Mouse (Mus musculus) forebrain, postnatal 0 days (tissue): Measurements from ENCODE around the gene Ccdc170. TPM values are rescaled to one million over a fixed set of nuclear protein-coding genes. Genes with fewer than 3 reads are reported as not detected.

Experiments
- ATAC-seq: fragments of 200-750 bp; cut with Nextera tagmentation; 2 replicates; pipeline ENCODE4 v1.8.0; 2017; ENCODE audit warnings: mild to moderate bottlenecking, moderate library complexity
- DNase-seq: peaks from one replicate; pipeline ENCODE4 v3.0.0-alpha.2; 2015
- H3K27ac ChIP-seq: fragments of 300-500 bp; sonication (generic); 2 replicates; pipeline ENCODE4 v1.5.1; 2014; ENCODE audit warnings: low read depth, mild to moderate bottlenecking, antibody characterized with exemption, low read length, moderate library complexity, mixed read lengths
- H3K27me3 ChIP-seq: fragments of 300-500 bp; sonication (generic); 2 replicates; pipeline ENCODE4 v1.6.1; 2014; ENCODE audit warnings: mild to moderate bottlenecking, low read length, mixed read lengths; ENCODE audit not compliant: insufficient read depth
- H3K36me3 ChIP-seq: fragments of 300-500 bp; sonication (generic); 2 replicates; pipeline ENCODE4 v1.6.1; 2014; ENCODE audit warnings: mild to moderate bottlenecking, moderate library complexity; ENCODE audit not compliant: insufficient read depth
- H3K4me1 ChIP-seq: fragments of 300-500 bp; sonication (generic); 2 replicates; pipeline ENCODE4 v1.6.1; 2014; ENCODE audit warnings: antibody characterized with exemption; ENCODE audit not compliant: insufficient read depth
- H3K4me2 ChIP-seq: fragments of 300-500 bp; sonication (generic); 2 replicates; pipeline ENCODE4 v1.6.1; 2014; ENCODE audit warnings: low read depth, mild to moderate bottlenecking, moderate library complexity
- H3K4me3 ChIP-seq: fragments of 300-500 bp; sonication (generic); 2 replicates; pipeline ENCODE4 v1.5.1; 2014; ENCODE audit warnings: low read depth, low read length, mixed read lengths
- H3K9ac ChIP-seq: fragments of 300-500 bp; sonication (generic); 2 replicates; pipeline ENCODE4 v1.6.1; 2014; ENCODE audit warnings: mild to moderate bottlenecking
- H3K9me3 ChIP-seq: fragments of 300-500 bp; sonication (generic); 2 replicates; pipeline ENCODE4 v1.6.1; 2016; ENCODE audit warnings: low read length
- CTCF ChIP-seq: sonication (generic); IDR thresholded peaks from 2 replicates; pipeline ENCODE4 v1.5.1; 2016; ENCODE audit warnings: antibody characterized with exemption, control low read depth, low read depth
- WGBS: fragments of 180-500 bp; shearing (Covaris S2); extraction: QIAGEN DNeasy Blood & Tissue Kit; methylation state at CpG from one replicate; pipeline ENCODE4 v1.1.7; 2014; 5-methylcytosine and 5-hydroxymethylcytosine counted together
- polyA plus RNA-seq: library from polyadenylated mRNA; unstranded; fragments of >200 nt; fragmentation: Nextera tagmentation; extraction: Ambion mirVana; gene quantifications from 2 replicates; pipeline ENCODE4 v1.2.1, GENCODE M21; 2015
- total RNA-seq: library from RNA; depleted of rRNA; stranded (reverse); fragments of >200 nt; gene quantifications from 2 replicates; pipeline ENCODE4 v1.2.3, GENCODE M21; 2014

The Ccdc170 gene
- total and polyA plus RNA-seq, 2 experiments from 2014 or later, result 0.62 to 1.4 TPM

GRCm38 (mm10) chr10:4571304-4571703 lies 89.0 kb downstream of the Ccdc170 start:
- Histone ChIP-seq H3K4me2 (no peak overlapping the region), H3K4me3 (no peak overlapping the region), H3K4me1 (no peaks in the 10 kb centered on the region), H3K9me3 (no peaks in the 10 kb centered on the region), H3K27ac (no peak overlapping the region), H3K27me3 (no peaks in the 10 kb centered on the region), H3K9ac (no peak overlapping the region), H3K36me3 (no peaks in the 10 kb centered on the region)
- 61% methylated on average over 4 of the region's 4 CpGs for WGBS
- ATAC-seq (peak; percentile 89), DNase-seq (peak; percentile 50)
- TF ChIP-seq CTCF, result no peak

DNA sequence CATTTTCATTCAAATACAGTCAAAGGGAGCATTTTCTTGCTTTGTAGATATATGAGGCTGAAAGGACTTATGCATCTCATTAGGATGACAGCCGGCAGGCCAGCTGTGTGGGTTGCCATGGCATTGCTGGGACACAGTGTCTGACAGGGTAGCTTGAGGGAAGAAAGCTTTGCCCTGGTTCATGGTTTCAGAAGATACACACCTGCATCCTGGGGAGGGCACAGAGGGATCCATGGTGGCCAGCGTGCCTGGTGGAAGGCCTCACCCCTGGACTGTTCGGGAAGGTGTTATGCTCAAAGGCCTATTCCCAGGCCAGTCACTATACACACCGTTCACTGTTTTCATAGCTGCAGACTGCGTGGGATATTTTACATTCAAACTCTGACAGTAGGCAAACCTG lies 99.6 kb downstream of the Ccdc170 start:
- H3K36me3 ChIP-seq, result no peaks in the 10 kb centered on the region
- peak; percentile 93 for ATAC-seq
- TF ChIP-seq CTCF, result no peak
- H3K4me3 ChIP-seq, result no peak overlapping the region
- no peak overlapping the region for H3K4me2 ChIP-seq
- no peaks in the 10 kb centered on the region for H3K27me3 ChIP-seq
- H3K9ac ChIP-seq, result no peak overlapping the region
- H3K27ac ChIP-seq, result no peak overlapping the region
- 66% methylated on average over 5 of the region's 5 CpGs for WGBS
- no peaks in the 10 kb centered on the region for H3K4me1 ChIP-seq
- DNase-seq, result peak; percentile 52
- H3K9me3 ChIP-seq, result no peaks in the 10 kb centered on the region

- ATAC-seq (no peak), DNase-seq (no peak)
- H3K9me3 ChIP-seq, result no peaks in the 10 kb centered on the region
- no peak overlapping the region for H3K27ac ChIP-seq
- no peak for TF ChIP-seq CTCF
- 87% methylated on average over 6 of the region's 6 CpGs for WGBS
- no peaks in the 10 kb centered on the region for H3K27me3 ChIP-seq
- no peaks in the 10 kb centered on the region for H3K4me1 ChIP-seq
- H3K4me2 ChIP-seq, result no peak overlapping the region
- no peak overlapping the region for H3K9ac ChIP-seq
- H3K4me3 ChIP-seq, result no peak overlapping the region
- H3K36me3 ChIP-seq, result no peaks in the 10 kb centered on the region
Measured at GRCm38 (mm10) chr10:4586691-4587090, 104.4 kb downstream of the Ccdc170 start.

- no peak for TF ChIP-seq CTCF
- no peaks in the 10 kb centered on the region for H3K27me3 ChIP-seq
- no peak overlapping the region for H3K27ac ChIP-seq
Measured at GRCm38 (mm10) chr10:4589576-4589975, 107.3 kb downstream of the Ccdc170 start.

DNA sequence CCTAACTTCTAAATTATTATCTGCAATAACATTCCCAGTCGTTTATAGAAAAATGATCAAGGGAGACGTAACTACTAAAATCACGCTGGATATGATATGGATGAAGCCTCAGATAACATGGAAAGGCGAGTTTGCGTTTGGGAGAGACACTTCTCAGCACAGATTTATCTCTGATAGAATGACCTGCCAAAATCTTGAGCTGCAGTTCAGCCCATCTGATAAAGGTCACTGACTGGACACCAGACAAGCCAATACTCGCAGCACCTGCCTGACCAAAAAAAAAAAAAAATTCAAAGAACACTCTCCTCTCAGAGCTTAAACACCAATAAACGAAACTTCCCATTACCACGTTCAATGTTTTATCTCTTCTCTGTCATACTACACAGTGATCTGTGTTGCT lies 108.7 kb downstream of the Ccdc170 start:
- WGBS, result 87% methylated on average over 8 of the region's 8 CpGs
- Histone ChIP-seq H3K36me3 (no peaks in the 10 kb centered on the region), H3K27ac (no peak overlapping the region), H3K27me3 (no peaks in the 10 kb centered on the region), H3K9ac (no peak overlapping the region), H3K4me3 (no peak overlapping the region), H3K9me3 (no peaks in the 10 kb centered on the region), H3K4me2 (no peak overlapping the region), H3K4me1 (no peaks in the 10 kb centered on the region)
- no peak for TF ChIP-seq CTCF
- ATAC-seq (no peak), DNase-seq (no peak)

More at GRCm38 (mm10) chr10:4589576-4589975, 107.3 kb downstream of the Ccdc170 start:
- H3K9ac ChIP-seq, result no peak overlapping the region
- 77% methylated on average over 4 of the region's 4 CpGs for WGBS
- no peaks in the 10 kb centered on the region for H3K36me3 ChIP-seq
- DNase-seq (no peak), ATAC-seq (no peak)
- H3K4me2 ChIP-seq, result no peak overlapping the region
- no peak overlapping the region for H3K4me3 ChIP-seq
- no peaks in the 10 kb centered on the region for H3K9me3 ChIP-seq
- no peaks in the 10 kb centered on the region for H3K4me1 ChIP-seq

DNA sequence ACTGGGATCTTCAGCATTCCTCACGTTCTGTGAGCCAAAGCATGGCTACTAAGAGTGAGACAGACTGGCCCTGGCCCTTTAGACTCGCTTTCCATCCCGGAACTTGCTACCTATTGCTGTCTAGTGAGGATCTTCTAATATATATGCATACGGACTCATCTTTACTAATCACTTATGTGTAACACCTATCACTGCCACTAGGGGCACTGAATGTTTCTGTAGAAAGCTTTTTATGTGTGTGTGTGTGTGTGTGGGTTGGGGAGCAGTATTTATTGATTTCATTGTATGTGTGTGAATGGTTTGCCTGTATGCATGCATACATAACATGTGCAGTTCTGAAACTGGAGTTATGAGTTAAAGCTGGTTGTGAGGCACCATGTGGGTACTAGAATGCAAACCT lies 111.5 kb downstream of the Ccdc170 start:
- Histone ChIP-seq H3K4me2 (no peak overlapping the region), H3K4me3 (no peak overlapping the region), H3K27me3 (no peaks in the 10 kb centered on the region), H3K27ac (no peak overlapping the region), H3K9ac (no peak overlapping the region), H3K36me3 (no peaks in the 10 kb centered on the region), H3K9me3 (no peaks in the 10 kb centered on the region), H3K4me1 (no peaks in the 10 kb centered on the region)
- WGBS, result 71% methylated on average over 4 of the region's 4 CpGs
- ATAC-seq, result no peak
- TF ChIP-seq CTCF, result peak; percentile 48
- DNase-seq, result no peak

DNA sequence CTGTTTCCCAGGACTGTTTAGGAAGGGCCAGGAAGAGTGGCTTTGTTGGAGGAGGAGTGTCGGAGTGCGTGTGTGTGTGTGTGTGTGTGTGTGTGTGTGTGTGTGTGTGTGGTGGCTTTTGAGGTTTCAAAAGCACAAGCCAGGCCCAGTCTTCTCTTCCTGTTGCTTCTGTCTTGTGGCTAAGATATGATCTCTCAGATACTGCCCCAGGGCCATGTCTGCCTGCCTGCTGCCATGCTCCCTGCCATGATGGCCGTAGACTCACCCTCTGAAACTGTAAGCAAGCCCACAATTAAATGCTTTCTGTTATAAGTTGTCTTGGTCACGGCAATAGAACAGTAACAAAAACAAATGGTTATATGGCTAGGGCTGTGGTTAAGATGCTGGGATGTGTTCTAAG lies 114.9 kb downstream of the Ccdc170 start:
- no peaks in the 10 kb centered on the region for H3K27me3 ChIP-seq
- DNase-seq (no peak), ATAC-seq (no peak)
- no peaks in the 10 kb centered on the region for H3K4me1 ChIP-seq
- no peaks in the 10 kb centered on the region for H3K9me3 ChIP-seq
- no peak overlapping the region for H3K4me3 ChIP-seq
- WGBS, result 88% methylated on average over 4 of the region's 4 CpGs
- H3K4me2 ChIP-seq, result no peak overlapping the region
- H3K9ac ChIP-seq, result no peak overlapping the region
- no peak for TF ChIP-seq CTCF
- no peak overlapping the region for H3K27ac ChIP-seq
- no peaks in the 10 kb centered on the region for H3K36me3 ChIP-seq
